Mouse (Mus musculus) heart, embryonic 14.5 days (tissue): Measurements from ENCODE around the gene Tlnrd1. TPM values are rescaled to one million over a fixed set of nuclear protein-coding genes. Genes with fewer than 3 reads are reported as not detected.
"Not testable (repeated sequence)": the region's sequence is repeated elsewhere in the genome, so short reads cannot be mapped to it uniquely, and the experiment has no call there.

ENCODE experiments used
- ATAC-seq: fragments of 200-750 bp; cut with Nextera tagmentation; 2 replicates; pipeline ENCODE4 v1.8.0; 2017; ENCODE audit warnings: low read depth, moderate TSS enrichment; ENCODE audit not compliant: insufficient number of reproducible peaks, insufficient read depth, low FRiP score
- H3K27ac ChIP-seq, 2 experiments: fragments of 200-500 bp in 1 of 2; fragments of 300-500 bp in 1 of 2; sonication (generic) in 1 of 2; replicated peaks in 1 of 2; 2 replicates each; pipeline ENCODE4 v1.5.1; 2012 to 2014; ENCODE audit warnings: low read depth in 2 of 2, low read length in 2 of 2, control low read depth in 1 of 2, mild to moderate bottlenecking in 1 of 2, mixed read lengths in 1 of 2; ENCODE audit not compliant: control insufficient read depth in 1 of 2, insufficient read depth in 1 of 2
- H3K27me3 ChIP-seq: fragments of 300-500 bp; sonication (generic); 2 replicates; pipeline ENCODE4 v1.6.1; 2014; ENCODE audit warnings: mild to moderate bottlenecking, low read length, control low read depth; ENCODE audit not compliant: control insufficient read depth, insufficient read depth
- H3K36me3 ChIP-seq: fragments of 300-500 bp; sonication (generic); 2 replicates; pipeline ENCODE4 v1.6.1; 2014; ENCODE audit warnings: mild to moderate bottlenecking, control low read depth, low read length, mixed read lengths; ENCODE audit not compliant: control insufficient read depth, insufficient read depth
- H3K4me1 ChIP-seq, 2 experiments: fragments of 200-500 bp in 1 of 2; fragments of 300-500 bp in 1 of 2; sonication (generic) in 1 of 2; 2 replicates each; pipeline ENCODE4 v1.6.1; 2012 to 2014; ENCODE audit warnings: low read length in 2 of 2, control low read depth in 1 of 2, mixed read lengths in 1 of 2; ENCODE audit not compliant: control insufficient read depth in 2 of 2, insufficient read depth in 2 of 2
- H3K4me2 ChIP-seq: fragments of 300-500 bp; sonication (generic); 2 replicates; pipeline ENCODE4 v1.6.1; 2014; ENCODE audit warnings: mild to moderate bottlenecking, low read length
- H3K4me3 ChIP-seq, 2 experiments: fragments of 200-500 bp in 1 of 2; fragments of 300-500 bp in 1 of 2; sonication (generic) in 1 of 2; 2 replicates each; pipeline ENCODE4 v1.5.1; 2012 to 2014; ENCODE audit warnings: low read length in 2 of 2, mild to moderate bottlenecking in 2 of 2, control low read depth in 1 of 2, low read depth in 1 of 2, moderate library complexity in 1 of 2; ENCODE audit not compliant: control insufficient read depth in 1 of 2, insufficient read depth in 1 of 2
- H3K9ac ChIP-seq: fragments of 300-500 bp; sonication (generic); 2 replicates; pipeline ENCODE4 v1.6.1; 2014; ENCODE audit warnings: mild to moderate bottlenecking, low read length
- H3K9me3 ChIP-seq: fragments of 300-500 bp; sonication (generic); 2 replicates; pipeline ENCODE4 v1.6.1; 2016; ENCODE audit warnings: low read length, control low read depth; ENCODE audit not compliant: control insufficient read depth
- WGBS: fragments of 180-500 bp; shearing (Covaris S2); extraction: QIAGEN DNeasy Blood & Tissue Kit; methylation state at CpG from one replicate; pipeline ENCODE4 v1.1.7; 2014; 5-methylcytosine and 5-hydroxymethylcytosine counted together
- polyA plus RNA-seq: library from polyadenylated mRNA; unstranded; fragments of >200 nt; fragmentation: Nextera tagmentation; extraction: Ambion mirVana; gene quantifications from 2 replicates; pipeline ENCODE4 v1.2.1, GENCODE M21; 2014

Gene Tlnrd1
- polyA plus RNA-seq, 1 experiment from 2014 or later, result 14.5 TPM

DNA sequence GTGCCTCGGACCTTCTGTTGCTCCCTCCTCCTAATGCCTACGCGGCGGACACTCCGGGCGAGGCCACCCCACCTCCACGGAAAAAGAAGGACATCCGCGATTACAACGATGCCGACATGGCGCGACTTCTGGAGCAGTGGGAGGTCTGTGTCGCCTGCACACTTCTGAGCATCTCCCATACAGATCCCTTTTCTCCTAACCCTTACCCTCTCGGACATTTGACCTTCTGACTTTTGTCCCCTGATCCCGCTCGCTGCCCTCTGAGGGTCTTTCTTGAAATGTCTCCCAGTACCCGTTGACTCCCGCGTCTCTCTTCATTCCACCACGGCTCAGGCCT lies 8.2 kb upstream of the Tlnrd1 start:
- no peaks in the 10 kb centered on the region for H3K27me3 ChIP-seq
- ATAC-seq, result no peak; the same call in 1 of the 2 replicates
- H3K9ac ChIP-seq, result peak overlapping the region; percentile 94
- no peaks in the 10 kb centered on the region for H3K9me3 ChIP-seq
- peaks cover 28% of the 10 kb centered on the region for H3K36me3 ChIP-seq
- peak overlapping the region; percentile 78 to 90 for H3K4me3 ChIP-seq
- 0% methylated on average over 19 of the region's 21 CpGs for WGBS
- peak overlapping the region; percentile 86 to 88 for H3K27ac ChIP-seq
- H3K4me1 ChIP-seq, result peaks cover 0 to 19% of the 10 kb centered on the region in 2 experiments; a peak in 2 of 4 replicates
- peak overlapping the region; percentile 87 for H3K4me2 ChIP-seq

- peak overlapping the region; percentile 78 to 90 for H3K4me3 ChIP-seq
- H3K27me3 ChIP-seq, result no peaks in the 10 kb centered on the region
- H3K27ac ChIP-seq, result peak overlapping the region; percentile 86 to 88
- 2% methylated on average over 40 of the region's 44 CpGs for WGBS
- peaks cover 25% of the 10 kb centered on the region for H3K36me3 ChIP-seq
- H3K4me1 ChIP-seq, result peaks cover 0 to 19% of the 10 kb centered on the region in 2 experiments; a peak in 2 of 4 replicates
- peak overlapping the region; percentile 87 for H3K4me2 ChIP-seq
- H3K9ac ChIP-seq, result peak overlapping the region; percentile 94
- H3K9me3 ChIP-seq, result no peaks in the 10 kb centered on the region
- ATAC-seq, result peak; percentile 97
Observed at GRCm38 (mm10) chr7:83891433-83892332, 7.6 kb upstream of the Tlnrd1 start.

GRCm38 (mm10) chr7:83889946-83890345 lies 5.8 kb upstream of the Tlnrd1 start:
- not testable (repeated sequence) for H3K4me3 ChIP-seq, H3K36me3 ChIP-seq, ATAC-seq, H3K9me3 ChIP-seq, H3K4me2 ChIP-seq, H3K9ac ChIP-seq, H3K27me3 ChIP-seq, H3K27ac ChIP-seq
- 93% methylated on average over 5 of the region's 5 CpGs for WGBS
- peaks cover 0 to 24% of the 10 kb centered on the region in 2 experiments; a peak in 2 of 4 replicates for H3K4me1 ChIP-seq

DNA sequence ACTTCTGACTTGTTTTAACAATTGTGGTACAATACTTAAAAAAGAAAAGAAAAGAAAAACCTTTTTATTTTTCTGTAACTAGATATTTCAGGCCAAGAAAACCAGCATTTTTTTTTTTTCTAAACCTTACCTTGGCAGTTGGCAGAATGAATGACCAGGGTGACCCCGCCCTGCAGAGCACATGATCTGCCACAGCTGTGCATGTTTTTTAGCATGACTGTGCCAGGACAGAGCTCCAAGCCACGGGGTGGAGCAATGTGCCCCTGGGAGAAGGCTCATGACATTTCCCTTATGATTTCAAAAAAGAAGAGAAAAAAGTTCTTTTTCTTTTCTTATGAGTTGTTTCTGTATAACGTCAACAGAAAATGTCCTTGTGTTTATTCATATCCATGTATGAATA lies 5.3 kb upstream of the Tlnrd1 start:
- 70% methylated on average over 3 of the region's 3 CpGs for WGBS
- Histone ChIP-seq H3K4me2 (no peak overlapping the region), H3K27me3 (no peaks in the 10 kb centered on the region), H3K36me3 (peaks cover 2% of the 10 kb centered on the region; the same call in 1 of the 2 replicates), H3K27ac (no peak overlapping the region), H3K9ac (no peak overlapping the region), H3K4me1 (peaks cover 0 to 25% of the 10 kb centered on the region in 2 experiments; a peak in 3 of 4 replicates), H3K9me3 (no peaks in the 10 kb centered on the region), H3K4me3 (no peak overlapping the region)
- ATAC-seq, result no peak

DNA sequence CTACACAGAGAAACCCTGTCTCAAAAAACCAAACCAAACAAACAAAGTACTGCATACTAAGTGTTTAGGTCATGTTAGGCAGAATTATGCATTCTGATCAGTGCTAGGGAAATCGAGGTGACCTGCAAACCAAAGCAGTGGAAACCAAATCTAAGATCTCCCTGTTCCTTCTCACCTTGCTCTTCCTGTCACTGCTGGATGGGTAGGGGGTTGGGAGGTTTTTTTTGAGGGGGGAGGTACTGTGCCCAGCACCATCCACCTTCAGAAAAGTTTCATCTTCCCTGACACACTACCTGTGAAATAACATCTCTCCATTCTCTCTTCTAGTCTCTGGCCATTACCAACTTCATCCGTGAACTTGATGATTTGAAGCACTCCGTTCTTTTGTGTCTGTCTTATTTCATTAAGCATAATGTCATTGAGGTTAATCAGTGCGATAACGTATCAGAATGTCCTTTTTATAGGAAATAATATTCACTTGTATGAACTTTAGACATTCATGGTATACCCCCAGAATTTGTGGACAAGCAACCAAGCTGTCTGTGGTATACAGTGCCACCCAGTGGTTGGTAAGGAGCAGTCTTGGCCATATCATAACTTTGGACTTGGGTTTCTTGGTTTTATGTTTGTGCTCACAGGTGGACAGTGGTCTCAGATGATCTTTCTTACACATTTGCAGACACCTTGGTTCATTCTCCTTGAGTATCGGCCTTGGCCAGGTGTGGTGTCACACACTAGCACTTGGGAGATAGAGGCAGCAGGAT lies 2.4 kb upstream of the Tlnrd1 start:
- Histone ChIP-seq H3K4me2 (no peak overlapping the region), H3K27me3 (no peaks in the 10 kb centered on the region), H3K27ac (no peak overlapping the region), H3K36me3 (peaks cover 8% of the 10 kb centered on the region), H3K4me1 (peaks cover 6 to 18% of the 10 kb centered on the region in 2 experiments), H3K9ac (no peak overlapping the region), H3K4me3 (no peak overlapping the region), H3K9me3 (no peaks in the 10 kb centered on the region)
- WGBS, result 85% methylated on average over 6 of the region's 6 CpGs
- no peak for ATAC-seq

- peaks cover 6 to 23% of the 10 kb centered on the region in 2 experiments for H3K4me1 ChIP-seq
- no peak overlapping the region for H3K4me2 ChIP-seq
- H3K4me3 ChIP-seq, result no peak overlapping the region
- no peaks in the 10 kb centered on the region for H3K27me3 ChIP-seq
- no peak for ATAC-seq
- 62% methylated on average over 4 of the region's 4 CpGs for WGBS
- H3K9ac ChIP-seq, result no peak overlapping the region
- peaks cover 8% of the 10 kb centered on the region for H3K36me3 ChIP-seq
- no peaks in the 10 kb centered on the region for H3K9me3 ChIP-seq
- peak overlapping the region in 1 of 2 experiments; percentile 98; a peak in 1 of 4 replicates for H3K27ac ChIP-seq
Observed at GRCm38 (mm10) chr7:83885835-83886234, 1.7 kb upstream of the Tlnrd1 start.

- Histone ChIP-seq H3K27me3 (no peaks in the 10 kb centered on the region), H3K36me3 (peaks cover 13% of the 10 kb centered on the region), H3K9ac (peak overlapping the region; percentile 91), H3K4me1 (peaks cover 6 to 25% of the 10 kb centered on the region in 2 experiments), H3K4me2 (peak overlapping the region; percentile 95), H3K27ac (peak overlapping the region; percentile 88 to 98), H3K4me3 (peak overlapping the region; percentile 71 to 88), H3K9me3 (no peaks in the 10 kb centered on the region)
- WGBS, result 41% methylated on average over 6 of the region's 6 CpGs
- no peak for ATAC-seq
Observed at GRCm38 (mm10) chr7:83884921-83885532, 922 bp upstream of the Tlnrd1 start.
